Mouse (Mus musculus): ENCODE results near the gene Zbtb32.

Zbtb32 gene

DNA sequence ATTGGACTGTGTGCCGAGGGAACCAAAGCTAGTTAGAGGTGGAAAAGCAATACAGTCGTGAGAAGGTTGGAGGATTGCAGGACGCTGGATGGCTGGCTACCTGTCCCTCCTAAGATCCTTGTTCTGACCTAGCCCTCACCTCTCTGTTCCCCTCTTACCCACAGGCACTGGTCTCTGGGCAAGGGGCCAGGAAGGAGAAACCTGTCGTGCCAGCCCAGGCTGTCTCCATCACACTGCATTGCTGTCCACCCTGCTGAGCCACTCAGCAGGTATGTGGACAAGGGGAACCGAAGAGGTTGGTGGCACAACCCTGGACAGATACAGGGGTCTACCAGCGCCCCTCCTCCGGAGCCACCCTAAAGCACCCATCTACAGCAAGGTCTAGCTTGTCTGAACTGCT is 1.9 kb upstream of the Zbtb32 start:
- DNase-seq (ENCODE audit: low read depth, low spot score) = no peak

DNA sequence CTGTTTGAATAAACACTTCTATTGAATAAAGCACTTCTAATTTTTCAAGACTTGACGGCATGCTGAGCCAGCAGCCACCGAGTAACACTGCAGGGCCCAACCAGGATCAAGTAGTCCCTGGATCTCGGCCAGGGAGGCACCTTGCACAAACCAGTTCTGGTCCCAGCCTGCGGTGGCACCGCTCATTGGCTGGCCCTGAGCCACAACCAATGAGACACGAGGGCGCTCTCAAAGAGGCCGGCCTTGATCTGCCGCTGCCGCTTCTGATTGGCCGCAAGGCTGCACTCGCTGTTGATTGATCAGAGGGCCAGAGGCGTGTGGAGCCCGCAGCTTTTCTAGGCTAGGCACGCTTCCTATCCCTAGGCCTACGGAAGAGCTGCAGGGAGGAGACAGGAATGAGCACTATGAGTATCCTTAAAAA is 1.2 kb upstream of the Zbtb32 start:
- DNase-seq (ENCODE audit: low read depth, low spot score) = peak; percentile 82

DNA sequence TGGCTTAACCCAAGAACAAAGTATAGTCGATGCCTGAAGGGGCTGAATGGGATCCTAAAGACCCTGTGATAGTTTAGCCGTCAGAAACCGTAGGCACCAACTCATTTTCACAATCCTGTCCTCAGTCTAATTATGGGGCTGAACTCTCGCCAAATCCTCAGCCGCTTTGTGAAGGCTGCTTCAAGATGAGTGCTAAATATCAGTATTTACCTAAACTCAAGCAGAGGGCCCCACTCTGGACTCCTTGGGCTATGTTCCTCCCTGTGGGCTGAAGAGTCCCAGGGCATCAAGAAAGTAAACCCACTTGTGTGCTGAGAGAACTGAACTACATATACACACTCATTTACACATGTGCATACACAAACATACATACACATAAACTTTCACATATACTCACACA is 1.9 kb downstream of the Zbtb32 start:
- no peak for DNase-seq (ENCODE audit: low read depth, low spot score)

DNA sequence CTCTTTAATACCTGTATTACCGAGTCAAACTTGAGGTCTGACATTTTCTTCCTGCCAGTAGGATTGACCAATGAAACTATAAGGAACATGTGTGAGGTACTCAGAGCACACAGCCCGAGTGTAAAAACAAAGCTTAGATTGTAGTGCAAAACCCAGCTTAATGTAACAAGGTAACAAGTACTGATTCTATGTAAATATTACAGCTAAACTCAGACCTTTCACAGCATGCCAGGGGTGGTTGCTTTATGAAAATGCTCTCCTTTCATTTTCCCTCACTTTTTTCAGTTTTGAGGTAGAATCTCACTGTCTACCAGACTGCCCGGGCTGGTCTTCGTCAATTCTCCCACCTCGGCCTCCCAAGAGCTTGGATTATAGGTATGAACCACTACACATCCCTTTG is 2.6 kb downstream of the Zbtb32 start:
- DNase-seq (ENCODE audit: low read depth, low spot score) = no peak

DNA sequence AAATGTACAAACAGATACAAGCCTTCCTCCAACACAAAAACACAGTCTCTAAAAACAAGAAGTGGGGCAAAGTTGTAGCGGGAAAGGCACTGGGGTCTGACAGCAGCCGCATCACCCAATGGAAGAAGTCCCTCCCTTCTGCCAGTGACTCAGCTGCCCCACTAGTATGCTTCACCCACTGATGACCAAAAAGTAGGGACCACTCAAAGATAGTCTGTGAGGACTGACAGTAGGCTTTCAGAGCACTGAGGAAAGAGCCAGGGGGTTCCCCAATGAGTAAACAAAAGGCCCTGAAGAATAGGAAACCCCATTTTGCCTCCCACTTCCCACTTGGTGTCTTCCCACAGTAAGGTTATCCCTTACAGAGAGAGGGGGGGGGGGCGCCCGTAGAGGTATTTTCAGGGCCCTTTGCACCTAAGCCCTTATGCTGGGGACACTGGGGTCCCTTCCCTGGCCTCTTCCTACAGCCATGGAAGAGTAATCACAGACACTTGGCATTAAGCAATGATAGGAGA is 4.1 kb downstream of the Zbtb32 start:
- no peak for DNase-seq (ENCODE audit: low read depth, low spot score)

DNA sequence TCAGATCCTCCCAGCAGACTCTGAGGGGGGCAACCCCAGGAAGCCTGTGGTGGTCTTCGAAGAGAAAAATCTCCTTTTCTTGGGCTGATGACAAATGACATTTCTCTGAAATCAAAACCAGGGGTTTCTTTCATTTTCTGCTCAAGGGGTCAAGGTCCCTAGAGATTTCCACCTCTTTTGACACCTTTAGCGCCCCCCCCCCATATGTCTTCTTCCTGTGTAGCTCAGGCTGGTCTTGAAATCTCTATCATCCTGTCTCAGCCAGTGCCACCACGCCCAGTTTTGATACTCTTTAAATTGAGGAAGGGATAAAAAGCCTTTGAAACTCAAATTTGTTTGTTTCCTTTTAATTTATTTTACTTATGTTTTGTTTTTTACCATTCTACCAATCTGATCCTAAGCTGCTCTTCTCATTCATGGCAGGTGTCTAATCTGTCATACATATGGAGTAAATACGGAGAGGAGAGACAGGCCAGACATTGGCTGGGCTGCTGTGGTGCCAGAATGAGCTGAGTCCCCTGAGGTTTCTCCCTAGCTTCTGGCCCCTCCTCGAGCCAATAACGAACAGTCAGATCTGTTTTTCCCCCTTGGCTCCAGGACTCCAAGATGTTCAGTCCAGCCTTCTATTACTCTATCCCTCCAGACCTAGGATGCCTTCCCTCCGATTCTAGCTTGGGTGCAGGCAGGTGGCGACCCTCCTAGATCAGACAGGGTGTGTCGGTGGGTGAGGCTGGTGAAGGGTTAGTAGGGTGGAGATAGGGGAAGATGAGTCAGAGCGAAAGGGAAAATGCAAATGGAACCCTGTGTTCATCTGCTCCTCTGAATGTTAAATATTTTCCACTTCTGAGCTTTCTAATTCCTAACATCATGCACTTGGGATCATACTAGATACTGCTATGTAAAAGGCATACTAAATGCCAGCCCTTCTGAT is 4.9 kb downstream of the Zbtb32 start:
- DNase-seq (ENCODE audit: low read depth, low spot score) = no peak

DNA sequence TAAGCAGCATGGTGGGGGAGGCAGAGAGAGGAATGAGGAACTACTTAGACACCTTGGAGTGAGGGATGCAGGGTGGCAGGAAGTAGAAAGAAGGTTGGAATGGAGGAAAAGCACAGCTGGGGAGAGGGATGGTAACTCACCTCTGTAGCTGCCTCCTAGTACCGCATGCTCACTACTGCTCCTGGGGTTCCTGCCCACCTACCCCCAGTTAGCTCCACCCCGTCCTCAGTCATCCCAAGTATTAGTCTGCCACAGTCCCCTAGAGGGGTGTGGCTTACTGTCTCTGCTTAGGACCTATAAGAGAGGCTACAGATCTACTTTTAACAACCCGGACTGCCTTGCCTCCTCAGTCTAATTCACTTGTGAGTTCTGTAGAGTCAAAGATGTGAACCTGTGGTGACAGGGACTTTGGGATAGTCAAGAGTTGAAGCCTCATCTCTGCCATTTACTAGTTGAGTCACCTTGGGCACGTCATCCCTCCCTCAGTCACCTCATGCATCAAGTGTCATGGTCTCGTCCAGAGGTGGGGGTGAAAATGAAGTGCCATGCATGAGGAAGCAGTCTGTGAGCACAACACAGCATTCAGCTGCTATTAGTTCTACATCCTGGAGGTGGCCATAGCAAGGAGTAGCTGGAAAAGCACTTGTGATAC is 5.8 kb downstream of the Zbtb32 start:
- DNase-seq (ENCODE audit: low read depth, low spot score) = no peak

DNA sequence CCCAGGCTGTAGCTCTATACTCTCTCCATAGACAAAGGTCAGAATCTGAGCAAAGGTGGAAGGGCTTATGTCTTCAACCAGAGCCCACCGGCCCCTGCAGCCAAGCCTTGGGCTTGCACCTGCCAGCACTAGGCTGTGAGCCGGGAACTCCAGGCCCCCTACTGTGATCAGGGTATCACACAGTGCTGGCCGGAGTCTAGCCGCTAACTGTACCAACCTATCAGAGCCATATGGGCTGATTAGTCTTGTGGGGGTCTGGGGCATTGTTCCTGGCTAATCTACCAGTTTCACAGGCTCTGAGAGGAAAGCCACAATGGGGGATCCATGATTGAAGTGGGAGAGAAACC is 7.1 kb downstream of the Zbtb32 start:
- DNase-seq (ENCODE audit: low read depth, low spot score) = no peak

DNA sequence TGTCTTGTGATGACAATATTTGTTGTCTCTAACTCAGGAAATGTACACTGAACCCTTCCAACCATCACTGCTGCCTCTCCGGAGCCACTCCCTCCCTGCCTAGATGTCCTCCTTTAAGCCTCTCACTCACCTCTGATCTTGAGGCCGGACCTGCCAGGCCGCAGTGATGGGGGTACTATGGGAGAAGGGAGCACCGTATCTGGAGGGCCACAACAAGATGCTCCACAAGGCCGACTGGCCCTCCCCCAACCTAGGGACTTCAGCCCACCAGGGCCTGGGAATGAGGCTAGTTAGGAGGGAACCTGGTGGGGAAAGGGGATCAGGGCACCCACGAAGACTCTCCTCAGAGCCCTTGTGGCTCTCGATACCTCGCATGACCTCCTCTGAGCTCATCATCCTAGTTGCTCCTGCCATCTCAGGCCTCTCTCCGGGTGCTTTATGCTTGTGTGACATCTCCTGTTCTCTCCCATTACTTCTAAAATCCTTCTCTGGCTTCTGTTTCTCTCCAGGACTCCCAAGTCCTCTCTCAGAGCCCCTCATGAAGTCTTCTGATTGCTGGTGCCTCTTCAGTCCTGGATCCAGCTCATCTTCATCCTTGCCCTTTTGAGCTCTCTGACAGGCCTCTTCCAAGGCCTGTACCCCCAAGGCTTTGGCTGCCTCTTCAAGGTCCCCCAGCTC is 7.6 kb downstream of the Zbtb32 start:
- DNase-seq (ENCODE audit: low read depth, low spot score) = no peak

DNA sequence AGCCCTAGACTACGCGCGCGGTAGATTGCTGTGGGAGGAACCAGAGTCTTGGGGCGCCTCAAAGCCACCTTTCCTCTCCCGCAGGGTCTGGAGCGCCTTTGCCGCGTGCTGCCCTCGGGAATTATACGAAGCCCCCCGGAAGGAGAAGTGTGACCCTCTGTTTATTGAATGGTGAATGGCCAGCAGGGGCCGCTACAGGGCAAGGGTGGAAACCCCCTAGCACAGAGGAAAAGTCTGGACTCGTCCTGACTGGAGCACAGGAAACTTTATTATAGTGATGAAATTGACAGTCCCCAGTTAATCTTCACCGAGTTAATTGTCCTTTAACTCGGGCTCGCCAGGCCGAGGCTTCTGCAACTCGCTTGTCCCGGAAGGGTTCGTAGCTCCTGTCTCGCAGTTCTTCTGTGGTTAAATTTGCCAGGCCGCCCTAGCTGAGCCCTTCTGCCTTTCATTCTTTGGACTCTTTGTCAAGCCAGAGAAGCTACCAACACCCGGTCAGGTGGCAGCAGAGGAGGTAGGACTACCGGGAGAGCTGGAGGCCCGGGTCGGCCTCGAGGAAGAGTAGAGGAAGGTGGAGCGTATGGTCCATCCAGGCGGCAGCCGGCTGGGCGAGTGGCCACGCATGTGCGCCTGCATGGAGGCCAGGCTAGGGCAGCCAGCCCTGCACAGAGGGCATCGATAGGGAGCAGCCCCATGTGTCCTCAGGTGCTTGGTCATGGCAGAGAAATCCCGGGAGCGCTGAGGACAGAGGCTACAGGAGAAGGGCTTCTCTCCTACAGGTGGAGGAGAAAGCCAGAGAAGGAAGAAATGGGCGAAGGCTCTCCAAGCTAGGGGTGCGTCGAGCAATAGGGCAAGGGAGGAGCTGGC is 9.0 kb downstream of the Zbtb32 start:
- peak; percentile 55 for DNase-seq (ENCODE audit: low read depth, low spot score)

DNA sequence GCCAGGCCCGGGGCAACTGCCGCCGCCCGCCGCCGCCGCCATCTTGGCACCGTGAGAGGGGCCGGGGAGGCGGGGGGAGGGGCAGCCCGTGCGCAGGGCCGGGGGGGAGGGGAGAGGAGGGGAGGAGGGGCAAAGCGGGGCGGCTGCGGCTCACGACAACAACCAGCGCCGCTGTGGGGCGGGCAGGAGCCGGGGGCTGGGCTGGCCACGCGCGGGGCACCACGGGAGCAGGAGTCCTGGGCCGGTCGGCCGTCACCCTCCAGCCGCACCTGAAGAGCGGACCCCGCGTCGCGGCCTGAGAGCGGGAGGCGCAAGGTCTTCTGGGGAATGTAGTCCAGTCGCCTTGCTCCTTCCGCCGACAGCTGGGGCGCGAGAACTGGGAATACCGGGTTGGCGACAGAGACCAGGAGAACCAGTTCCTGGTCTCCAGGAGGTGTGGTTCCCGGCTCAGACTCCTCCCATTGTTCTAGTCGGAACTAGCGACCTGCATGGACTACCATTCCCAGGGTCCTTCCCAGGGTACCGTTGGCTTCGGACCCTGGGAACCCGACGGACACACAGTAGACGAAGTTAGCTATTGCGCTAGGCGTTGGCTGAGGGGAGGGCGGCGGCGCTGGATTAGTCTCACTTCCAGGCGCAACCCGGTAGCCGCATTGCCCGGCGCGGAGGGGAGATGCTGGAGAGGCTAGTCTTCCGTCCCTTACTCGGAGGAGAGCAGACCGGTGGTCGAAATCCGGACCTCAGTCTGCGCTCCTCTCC is 9.9 kb downstream of the Zbtb32 start, which contains the start of gene Kmt2b:
Gene Kmt2b, minus strand, starts transcription at position 51 of the 759 bp plus-strand sequence.
- peak; percentile 97 for DNase-seq (ENCODE audit: low read depth, low spot score)

DNA sequence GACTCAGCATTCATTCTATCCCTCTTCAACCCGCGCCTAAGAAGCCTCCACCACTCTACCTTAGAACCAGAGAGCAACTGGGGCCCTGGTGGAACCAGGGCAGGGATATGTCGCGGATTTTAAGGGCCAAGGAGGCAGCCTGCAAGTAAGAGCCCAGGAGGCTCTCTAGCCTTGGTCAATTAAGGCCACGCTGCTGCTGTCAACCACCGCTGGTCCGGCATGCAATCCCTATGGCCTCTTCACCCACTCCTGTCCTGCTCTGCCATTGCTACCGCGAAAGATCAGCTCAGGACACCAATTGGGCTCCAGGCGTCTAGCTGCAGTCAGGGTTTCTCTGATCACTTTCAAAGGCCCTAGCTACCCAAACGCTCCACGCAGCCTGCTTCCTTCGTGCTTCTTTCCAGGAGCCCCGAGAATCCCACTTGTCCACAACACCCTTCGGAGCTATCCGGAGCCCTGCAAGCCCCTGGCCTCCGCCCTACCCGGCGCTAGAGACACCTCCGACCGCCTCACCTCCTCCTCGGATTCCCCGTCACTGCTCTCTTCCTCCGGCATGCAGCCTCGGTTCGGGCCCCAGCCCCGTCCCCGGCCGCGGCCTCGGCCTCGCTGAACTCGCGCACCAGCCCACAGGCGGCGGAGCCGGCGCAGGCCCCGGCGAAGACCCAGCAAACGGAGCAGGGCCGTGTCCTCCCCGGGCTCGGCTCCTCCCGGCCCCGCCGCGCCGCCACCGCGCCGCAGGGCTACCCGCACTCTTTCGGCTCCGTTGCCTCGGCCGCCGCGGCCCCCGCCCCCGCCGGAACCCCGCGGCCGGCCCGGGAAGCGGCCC is 10.7 kb downstream of the Zbtb32 start:
- DNase-seq (ENCODE audit: low read depth, low spot score) = no peak

DNA sequence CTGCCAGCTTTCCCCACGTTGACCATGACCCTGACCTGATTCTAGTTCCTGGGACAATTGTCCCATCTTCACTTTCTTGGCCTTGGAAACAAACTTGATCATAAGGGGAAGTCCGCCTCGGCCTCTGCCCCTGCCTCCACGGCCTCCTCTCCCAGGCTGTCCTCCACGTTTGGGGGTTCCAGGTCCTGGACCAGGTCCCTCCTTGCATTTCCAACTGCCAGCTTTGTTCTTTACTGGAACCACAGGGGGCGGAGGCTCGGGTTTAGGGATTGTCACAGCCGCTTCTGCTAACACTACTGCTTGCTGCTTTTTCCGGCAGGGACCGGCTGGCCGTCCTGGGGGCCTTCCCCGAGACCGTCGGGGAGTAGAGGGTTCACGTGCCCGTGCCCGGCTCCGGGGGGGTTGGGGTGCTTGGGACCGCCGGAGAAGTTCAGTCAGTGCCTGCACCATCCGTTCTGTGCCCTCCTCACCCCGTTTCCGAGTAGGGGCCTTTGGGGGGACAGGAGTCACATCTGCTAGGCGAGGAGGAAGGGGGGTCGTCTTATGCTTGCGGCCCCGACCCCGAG is 12.2 kb downstream of the Zbtb32 start:
- DNase-seq (ENCODE audit: low read depth, low spot score) = no peak

DNA sequence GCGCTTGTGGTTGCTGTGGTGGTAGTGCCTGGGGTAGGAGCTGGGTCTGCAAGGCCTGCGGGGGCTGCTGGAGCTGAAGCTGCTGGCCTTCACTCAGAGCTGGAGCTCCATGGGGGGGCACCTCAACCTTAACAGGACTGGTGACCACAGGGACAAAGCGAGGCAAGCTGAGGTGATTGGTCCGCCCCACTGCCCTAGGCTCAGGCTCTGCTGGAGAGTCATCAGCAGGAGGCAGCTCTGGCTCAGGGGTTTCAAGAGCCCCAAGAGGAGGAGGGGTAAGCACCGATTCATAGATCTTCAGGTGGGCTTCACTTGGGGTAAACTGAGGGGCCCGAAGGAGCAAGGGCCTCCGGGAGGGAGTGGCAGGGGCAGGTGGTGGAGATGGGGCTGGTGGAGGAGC is 13.5 kb downstream of the Zbtb32 start:
- DNase-seq (ENCODE audit: low read depth, low spot score) = no peak

DNA sequence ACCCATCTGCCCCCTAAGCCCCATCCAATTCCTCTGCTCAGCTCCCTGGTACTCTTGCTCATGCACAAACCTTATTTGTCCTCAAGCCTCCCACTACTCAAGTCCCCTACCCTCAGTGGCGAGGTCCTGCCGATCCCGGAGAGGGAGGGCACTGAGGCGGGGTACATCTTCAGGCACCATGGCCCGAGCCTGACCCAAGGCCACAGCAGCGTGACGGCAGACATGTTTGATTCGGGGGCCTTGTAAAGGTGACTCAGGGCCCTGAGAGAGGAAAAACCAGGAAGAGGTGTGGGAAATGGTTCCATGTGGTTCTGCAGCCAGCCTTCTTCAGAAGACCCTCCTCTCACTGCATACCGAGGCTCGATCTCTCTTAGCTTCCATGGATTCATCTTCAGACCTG is 14.4 kb downstream of the Zbtb32 start:
- DNase-seq (ENCODE audit: low read depth, low spot score) = no peak

DNA sequence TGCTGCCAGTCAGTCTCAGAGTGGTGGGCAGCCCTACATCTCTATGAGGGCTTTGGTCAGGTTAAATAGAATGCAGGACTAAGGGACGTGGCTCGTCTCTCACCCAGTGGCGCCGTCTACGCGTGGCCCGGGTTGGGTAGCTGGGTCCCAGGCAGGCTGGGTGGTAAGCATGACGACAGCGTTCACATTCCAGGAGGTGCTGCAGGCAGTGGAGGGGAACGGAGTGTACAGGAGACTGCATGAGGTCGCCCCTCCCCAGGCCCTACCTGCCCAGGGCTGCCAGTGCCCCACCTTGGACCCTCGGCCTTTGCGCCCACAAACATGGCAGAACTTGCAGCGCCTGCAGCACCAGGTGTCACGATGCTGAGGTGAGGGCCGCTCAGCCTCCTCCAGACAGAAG is 17.2 kb downstream of the Zbtb32 start:
- no peak for DNase-seq (ENCODE audit: low read depth, low spot score)

DNA sequence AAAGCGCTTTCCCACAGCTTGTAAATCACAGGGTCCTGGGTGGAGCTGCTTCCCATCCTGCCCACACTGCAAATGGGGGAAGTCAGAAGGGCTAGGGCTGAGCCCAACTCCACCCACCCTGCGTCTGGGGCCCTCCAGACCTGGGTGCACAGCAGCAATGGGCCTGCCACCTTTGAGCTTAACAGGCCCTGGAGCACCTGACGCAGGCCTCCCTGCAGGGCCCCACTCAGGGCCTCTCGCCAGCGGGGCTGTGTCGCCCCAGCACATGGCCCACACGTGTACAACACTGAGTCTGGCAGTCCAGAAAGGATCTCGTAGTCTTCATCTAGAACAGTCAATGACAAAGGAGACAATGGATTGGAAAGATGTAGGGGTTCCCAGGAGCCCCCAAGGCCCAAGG is 18.8 kb downstream of the Zbtb32 start:
- no peak for DNase-seq (ENCODE audit: low read depth, low spot score)

DNA sequence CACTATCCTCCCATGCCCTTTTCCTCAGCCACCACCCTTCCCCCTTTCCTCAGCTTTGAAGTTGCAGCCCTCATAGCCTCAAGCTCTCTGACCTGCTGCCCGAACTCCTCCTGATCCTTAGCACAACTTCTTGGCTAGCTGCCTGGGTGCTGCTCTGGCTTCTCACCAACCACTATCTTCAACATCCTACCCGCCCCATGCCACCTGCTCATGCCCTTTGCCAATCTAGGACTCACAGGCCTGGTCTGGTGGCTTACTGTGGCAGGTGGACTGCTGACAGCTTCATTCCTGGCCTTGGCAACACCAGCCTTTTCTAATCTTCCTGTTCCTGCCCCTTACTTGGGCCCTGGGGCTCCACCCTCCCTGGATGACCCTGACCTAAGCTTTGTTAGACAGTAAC is 25.7 kb downstream of the Zbtb32 start:
- DNase-seq (ENCODE audit: low read depth, low spot score) = peak; percentile 94

DNA sequence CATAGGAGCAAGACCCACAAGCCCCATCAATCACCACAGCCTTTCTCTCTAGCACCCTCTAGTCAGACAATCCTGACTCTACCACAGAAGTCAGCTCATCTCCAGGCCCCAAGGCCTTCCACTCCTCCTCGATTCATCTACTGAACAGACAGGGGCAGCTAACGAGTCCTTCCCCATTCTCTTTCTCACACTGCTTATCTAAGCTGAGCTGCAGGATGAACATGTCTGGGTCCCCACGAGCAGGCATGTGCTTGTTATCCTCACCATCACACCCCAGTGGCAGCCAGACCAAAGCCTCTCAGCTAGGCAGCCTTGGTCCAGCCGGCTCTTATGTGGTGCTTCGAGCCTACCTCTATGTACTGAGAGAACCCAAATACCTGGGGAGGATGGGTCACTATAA is 26.3 kb downstream of the Zbtb32 start:
- DNase-seq (ENCODE audit: low read depth, low spot score) = no peak

Data from skeletal muscle tissue, adult 2 months (tissue).